Mouse (Mus musculus) olfactory bulb, adult 2 months (tissue): ENCODE measurements at regions not wholly inside any gene's neighbourhood (a gene's known extent, or its start where the extent isn't known, plus 50 kb on each side); places are given as distances from the start of the nearest gene placed in this dataset.

ENCODE experiments used
- CTCF ChIP-seq: fragments of 200-500 bp; IDR thresholded peaks from 2 replicates; pipeline ENCODE4 v1.5.1; 2012; ENCODE audit warnings: low read depth, mild to moderate bottlenecking, low read length, moderate library complexity; ENCODE audit not compliant: insufficient read depth
- POLR2A ChIP-seq: fragments of 200-500 bp; IDR thresholded peaks from 2 replicates; pipeline ENCODE4 v1.6.1; 2012; ENCODE audit warnings: mild to moderate bottlenecking, low read depth, low read length, moderate library complexity; ENCODE audit not compliant: insufficient read depth

DNA sequence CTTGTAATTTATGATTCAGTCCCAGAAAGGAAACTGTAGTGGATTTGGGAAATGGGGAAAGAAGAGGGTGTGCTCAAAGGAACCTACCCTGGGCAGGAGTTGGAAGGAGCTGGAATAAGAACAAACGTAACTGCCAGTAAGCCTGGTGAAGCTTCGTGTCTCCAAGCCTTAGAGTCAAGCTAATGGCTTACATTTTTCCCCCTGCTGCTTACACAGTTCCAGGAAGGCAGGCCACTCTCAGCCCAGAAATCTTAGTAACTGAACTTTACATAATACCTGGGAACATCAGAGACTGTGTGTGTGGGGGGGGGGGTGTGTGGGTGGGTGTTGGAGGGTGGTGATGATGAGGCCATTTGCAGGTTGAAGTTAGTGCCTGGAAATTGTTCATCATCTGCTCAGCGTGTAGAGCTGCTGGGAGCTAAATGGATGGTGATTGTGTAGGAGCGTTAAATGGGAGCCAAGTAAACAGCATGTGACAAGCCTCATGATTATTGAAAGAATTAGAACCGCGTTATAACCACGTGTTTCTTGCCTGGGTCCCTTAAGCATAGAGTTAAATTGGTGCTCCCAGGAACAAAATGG lies 357.1 kb upstream of the Slc30a5 start:
- no peak for TF ChIP-seq CTCF
- no peak for TF ChIP-seq POLR2A
